ENCODE assay signal across 8 mouse cellular contexts in the genomic region with DNA sequence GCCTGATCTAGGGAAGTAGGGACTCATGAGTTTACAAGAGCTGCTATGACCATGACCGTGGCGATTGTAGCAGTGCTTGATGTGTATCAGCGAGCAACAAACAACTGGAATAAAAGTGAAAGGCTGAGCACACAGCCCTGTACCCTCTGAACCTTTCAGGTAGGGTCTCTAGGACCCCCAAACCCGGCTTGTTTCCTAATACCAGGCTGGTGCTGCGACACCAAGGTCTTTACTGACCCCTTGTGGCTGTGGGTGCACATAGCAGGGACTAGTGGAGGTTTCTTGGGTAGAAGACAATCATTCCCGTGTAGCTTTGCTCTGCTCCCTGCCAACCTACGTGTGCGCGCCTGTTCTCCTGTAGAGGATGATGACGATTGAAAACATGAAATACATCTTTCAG. TPM values are rescaled to one million over a fixed set of nuclear protein-coding genes. Genes with fewer than 3 reads are reported as not detected.
A peak's percentile ranks its signal among the peaks of the same experiment; 100 is the strongest.
DNase-seq lines count a peak whose midpoint lies in the region; ATAC-seq lines count a peak whose summit lies in the region.

No protein-coding gene starts in this region.

- H3K27ac ChIP-seq in liver, embryonic 13.5 days, result peak overlapping the region; percentile 84

- peak overlapping the region; percentile 33; the same call in 1 of the 2 replicates for H3K9ac ChIP-seq in liver, embryonic 13.5 days

- H3K27me3 ChIP-seq in liver, embryonic 13.5 days, result no peaks in the 10 kb centered on the region

- no peaks in the 10 kb centered on the region for H3K9me3 ChIP-seq in liver, embryonic 13.5 days (replicated peaks)

- no peaks in the 10 kb centered on the region for H3K36me3 ChIP-seq in liver, embryonic 13.5 days

- H3K4me1 ChIP-seq in liver, embryonic 13.5 days (replicated peaks), result peaks cover 70% of the 10 kb centered on the region

- ATAC-seq in erythroblast, adult 5-6 weeks (replicated peaks; ENCODE audit: low FRiP score, poor library complexity, severe bottlenecking), result peak; percentile 81
- 0 out of 2 replicates have a peak, but pooled peaks have one; percentile 25 for ATAC-seq in liver, embryonic 13.5 days (ENCODE audit: low read depth)

- peak overlapping the region; percentile 46 for H3K4me2 ChIP-seq in liver, embryonic 13.5 days

- DNase-seq in urinary bladder, postnatal 25 days (ENCODE audit: low spot score), result peak; percentile 30
- no peak for DNase-seq in urinary bladder, adult 2 months (ENCODE audit: low spot score)
- DNase-seq in adrenal gland, postnatal 25 days, result peak; percentile 62
- peak; percentile 70 for DNase-seq in kidney, adult 9 months
- peak; percentile 61 for DNase-seq in liver, embryonic 13.5 days
- DNase-seq in right cerebral cortex, adult 2 months (ENCODE audit: low spot score in 2 of 2), result peak; percentile 71 to 74
- no peak for DNase-seq in urinary bladder, postnatal 4 days (ENCODE audit: low spot score in 2 of 2)

- H3K4me3 ChIP-seq in liver, embryonic 13.5 days (replicated peaks), result peak overlapping the region; percentile 29

- WGBS in liver, embryonic 13.5 days (ENCODE audit: insufficient replicate concordance), result 20% methylated on average over 10 of the region's 10 CpGs

RNA-seq across cellular contexts. Expression of gene Cited4, which starts 15.8 kb away (rescaled TPM):
- 7.3 and 9.1 TPM in 2 replicates for polyA plus RNA-seq in urinary bladder, adult 2 months (2012; rRNA removed)
- total RNA-seq in adrenal gland, postnatal 25 days (2021), result 61.7 and 80.0 TPM in 2 replicates
- total RNA-seq in erythroblast, adult 5-6 weeks (2015; ENCODE audit: low replicate concordance), result 1.7 and 2.5 TPM in 2 replicates
- total RNA-seq in erythroblast, adult 5-6 weeks (2017; ENCODE audit: low replicate concordance), result 5.4 and 7.0 TPM in 2 replicates
- polyA plus RNA-seq in liver, embryonic 13.5 days (2015; fragmentation: Nextera tagmentation; extraction: Ambion mirVana), result 124 and 128 TPM in 2 replicates

Comparison
In these comparisons a context has a peak if more than half of its experiments do, and no peak if none do; other contexts are left out.
1. DNase-seq: peak in urinary bladder, postnatal 25 days (single experiment), adrenal gland, postnatal 25 days (single experiment), kidney, adult 9 months (single experiment), liver, embryonic 13.5 days (single experiment) and right cerebral cortex, adult 2 months (2 of 2); none in urinary bladder, adult 2 months (single experiment) and urinary bladder, postnatal 4 days (0 of 2).